Mouse (Mus musculus): ENCODE results near the gene Rora. TPM values are rescaled to one million over a fixed set of nuclear protein-coding genes. Genes with fewer than 3 reads are reported as not detected.
A peak's percentile ranks its signal among the peaks of the same experiment; 100 is the strongest.

The Rora gene
- polyA plus RNA-seq, 1 experiment from 2014 or later: 6.0 TPM

DNA sequence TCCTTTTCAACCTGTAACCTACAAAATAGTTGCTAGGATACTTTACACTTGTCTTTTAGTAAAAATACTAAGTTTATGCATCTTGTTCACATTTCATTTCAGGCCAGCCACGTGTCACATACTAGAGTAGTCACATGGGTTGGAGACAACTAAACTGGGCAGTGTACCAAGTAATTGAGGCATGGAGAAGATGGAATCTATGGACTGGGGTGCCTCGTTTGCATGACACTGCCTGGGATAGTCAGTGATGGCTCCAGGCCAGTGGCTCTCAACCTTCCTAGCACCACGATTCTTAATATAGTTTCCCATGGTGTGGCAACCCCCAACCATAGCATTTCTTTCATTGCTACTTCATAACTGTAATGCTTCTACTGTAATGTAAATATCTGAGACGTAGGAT is 198.6 kb downstream of the Rora start:
- no peaks in the 10 kb centered on the region for H3K27me3 ChIP-seq
- no peak for ATAC-seq (ENCODE audit: insufficient read depth)
- no peaks in the 10 kb centered on the region for H3K36me3 ChIP-seq (replicated peaks)
- H3K27ac ChIP-seq (replicated peaks): no peak overlapping the region
- no peak overlapping the region for H3K9ac ChIP-seq
- H3K4me1 ChIP-seq (replicated peaks): no peaks in the 10 kb centered on the region
- no peaks in the 10 kb centered on the region for H3K9me3 ChIP-seq (replicated peaks)
- no peak overlapping the region for H3K4me3 ChIP-seq (replicated peaks)
- H3K4me2 ChIP-seq: no peak overlapping the region
- WGBS (ENCODE audit: insufficient replicate concordance): 49% methylated on average over 4 of the region's 4 CpGs

DNA sequence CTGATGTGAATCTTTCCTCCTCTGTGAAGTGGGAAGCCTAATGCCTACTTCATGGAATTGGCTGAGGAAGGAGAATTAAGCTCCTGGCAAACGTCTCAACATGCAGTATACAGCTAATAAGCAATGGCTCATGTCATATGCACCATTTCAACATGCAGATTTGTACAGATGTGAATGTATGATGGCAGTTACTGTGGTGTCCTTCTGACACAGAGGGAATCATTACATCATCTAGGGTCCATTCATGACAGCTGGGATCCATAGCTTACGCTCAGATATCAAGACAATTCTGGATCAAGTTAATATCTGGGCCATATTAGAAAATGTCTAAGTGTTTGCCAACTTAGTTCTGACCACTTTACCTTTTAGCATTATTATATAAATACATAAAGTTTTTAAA is 199.3 kb downstream of the Rora start:
- no peak for ATAC-seq (ENCODE audit: insufficient read depth)
- no peaks in the 10 kb centered on the region for H3K36me3 ChIP-seq (replicated peaks)
- 54% methylated on average over 2 of the region's 2 CpGs for WGBS (ENCODE audit: insufficient replicate concordance)
- H3K27me3 ChIP-seq: no peaks in the 10 kb centered on the region
- H3K9ac ChIP-seq: no peak overlapping the region
- H3K27ac ChIP-seq (replicated peaks): no peak overlapping the region
- H3K9me3 ChIP-seq (replicated peaks): no peaks in the 10 kb centered on the region
- no peak overlapping the region for H3K4me3 ChIP-seq (replicated peaks)
- H3K4me1 ChIP-seq (replicated peaks): no peaks in the 10 kb centered on the region
- no peak overlapping the region for H3K4me2 ChIP-seq

DNA sequence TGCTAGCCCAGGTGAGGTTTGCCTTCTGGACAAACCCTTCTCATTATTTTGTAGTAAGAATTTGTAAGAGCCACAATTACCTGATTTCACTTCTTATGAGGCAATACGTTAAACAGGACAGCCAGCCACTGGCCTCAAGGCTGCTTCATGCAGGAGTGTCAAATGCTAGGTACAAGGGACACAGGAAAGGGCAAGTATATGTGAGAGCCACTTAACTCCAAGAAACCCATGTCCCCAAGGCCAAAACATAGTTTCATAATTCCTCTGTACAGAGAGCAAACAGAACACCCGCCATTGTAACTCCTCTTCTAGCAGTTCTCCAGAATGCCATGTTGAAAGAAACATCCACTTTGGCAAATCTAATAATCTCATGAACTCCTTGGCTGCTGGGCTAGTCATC is 205.9 kb downstream of the Rora start:
- Histone ChIP-seq H3K9me3 (replicated peaks) (no peaks in the 10 kb centered on the region), H3K4me3 (replicated peaks) (no peak overlapping the region), H3K4me2 (no peak overlapping the region), H3K36me3 (replicated peaks) (no peaks in the 10 kb centered on the region), H3K4me1 (replicated peaks) (no peaks in the 10 kb centered on the region), H3K9ac (no peak overlapping the region), H3K27me3 (no peaks in the 10 kb centered on the region), H3K27ac (replicated peaks) (no peak overlapping the region)
- no peak for ATAC-seq (ENCODE audit: insufficient read depth)
- WGBS (ENCODE audit: insufficient replicate concordance): 58% methylated on average over 2 of the region's 2 CpGs

DNA sequence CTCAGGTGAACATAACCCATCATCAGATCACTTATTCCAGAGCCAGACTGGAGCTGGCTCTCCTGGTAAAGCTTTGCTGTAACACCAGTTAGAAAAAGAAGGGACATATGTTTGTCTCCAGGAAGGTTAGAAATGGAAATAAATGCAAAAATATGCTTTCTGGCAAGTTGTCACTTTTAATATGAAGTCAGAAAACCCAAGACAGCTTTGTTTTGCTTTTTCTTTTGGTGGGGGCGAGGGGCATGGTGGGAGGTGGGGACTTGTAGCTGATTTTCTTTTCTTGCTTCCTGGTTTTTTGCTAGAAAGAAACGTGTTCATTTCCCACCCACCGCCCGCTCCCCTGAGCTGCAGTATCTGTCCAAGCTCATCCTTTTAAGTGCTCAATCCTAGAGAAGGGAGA is 212.7 kb downstream of the Rora start:
- WGBS (ENCODE audit: insufficient replicate concordance): 54% methylated on average over 4 of the region's 4 CpGs
- H3K4me1 ChIP-seq (replicated peaks): no peaks in the 10 kb centered on the region
- no peak for ATAC-seq (ENCODE audit: insufficient read depth)

DNA sequence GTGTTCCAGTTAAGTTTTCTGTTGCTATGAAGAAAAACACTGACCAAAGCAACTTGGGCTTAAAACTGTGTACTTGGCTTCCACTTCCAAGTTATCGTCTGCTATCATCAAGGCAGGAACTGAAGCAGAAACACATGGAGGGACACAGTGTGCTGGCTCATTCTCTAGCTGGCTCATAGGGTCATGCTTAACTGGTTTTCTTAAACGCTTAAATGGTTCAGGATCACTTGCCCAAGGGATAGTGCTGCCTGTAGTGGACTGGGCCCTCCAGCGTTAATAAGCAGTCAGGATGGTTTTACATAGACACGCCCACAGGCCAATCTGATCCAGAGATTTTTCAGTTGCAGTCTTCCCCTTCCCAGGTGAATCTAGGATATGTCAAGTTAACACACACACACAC is 220.3 kb downstream of the Rora start:
- H3K9ac ChIP-seq: no peak overlapping the region
- H3K4me1 ChIP-seq (replicated peaks): no peaks in the 10 kb centered on the region
- WGBS (ENCODE audit: insufficient replicate concordance): 73% methylated on average over 4 of the region's 4 CpGs
- H3K27ac ChIP-seq (replicated peaks): no peak overlapping the region
- no peaks in the 10 kb centered on the region for H3K9me3 ChIP-seq (replicated peaks)
- no peak overlapping the region for H3K4me2 ChIP-seq
- no peaks in the 10 kb centered on the region for H3K27me3 ChIP-seq
- H3K4me3 ChIP-seq (replicated peaks): no peak overlapping the region
- ATAC-seq (ENCODE audit: insufficient read depth): no peak
- H3K36me3 ChIP-seq (replicated peaks): no peaks in the 10 kb centered on the region

More for the DNA sequence above, 212.7 kb downstream of the Rora start:
- H3K27me3 ChIP-seq: no peaks in the 10 kb centered on the region
- no peaks in the 10 kb centered on the region for H3K36me3 ChIP-seq (replicated peaks)
- no peak overlapping the region for H3K9ac ChIP-seq
- H3K4me2 ChIP-seq: no peak overlapping the region
- no peaks in the 10 kb centered on the region for H3K9me3 ChIP-seq (replicated peaks)
- no peak overlapping the region for H3K4me3 ChIP-seq (replicated peaks)
- no peak overlapping the region for H3K27ac ChIP-seq (replicated peaks)

DNA sequence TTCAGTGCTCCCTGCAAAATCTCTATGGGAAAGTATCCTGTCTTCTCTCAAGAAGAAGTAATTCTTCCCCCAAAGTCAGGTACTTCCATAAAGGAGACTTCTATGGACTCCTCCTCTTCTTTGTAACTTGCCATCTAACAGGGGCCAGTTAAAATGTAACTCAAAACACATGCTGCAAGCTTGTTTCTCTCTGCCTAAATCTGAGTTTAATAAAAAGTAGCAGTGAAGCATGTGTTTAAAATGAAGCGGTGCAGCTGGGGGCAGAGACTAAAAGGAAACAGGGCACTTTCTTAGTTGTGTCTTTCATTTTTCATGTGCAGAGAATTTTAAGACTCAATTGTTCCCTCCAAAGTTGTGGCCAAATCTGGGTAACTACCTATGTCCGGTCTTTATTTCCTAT is 221.0 kb downstream of the Rora start:
- Histone ChIP-seq H3K9me3 (replicated peaks) (no peaks in the 10 kb centered on the region), H3K27me3 (no peaks in the 10 kb centered on the region), H3K4me2 (no peak overlapping the region), H3K9ac (no peak overlapping the region), H3K27ac (replicated peaks) (no peak overlapping the region), H3K36me3 (replicated peaks) (no peaks in the 10 kb centered on the region), H3K4me3 (replicated peaks) (no peak overlapping the region), H3K4me1 (replicated peaks) (no peaks in the 10 kb centered on the region)
- no peak for ATAC-seq (ENCODE audit: insufficient read depth)
- 78% methylated on average over 2 of the region's 2 CpGs for WGBS (ENCODE audit: insufficient replicate concordance)

DNA sequence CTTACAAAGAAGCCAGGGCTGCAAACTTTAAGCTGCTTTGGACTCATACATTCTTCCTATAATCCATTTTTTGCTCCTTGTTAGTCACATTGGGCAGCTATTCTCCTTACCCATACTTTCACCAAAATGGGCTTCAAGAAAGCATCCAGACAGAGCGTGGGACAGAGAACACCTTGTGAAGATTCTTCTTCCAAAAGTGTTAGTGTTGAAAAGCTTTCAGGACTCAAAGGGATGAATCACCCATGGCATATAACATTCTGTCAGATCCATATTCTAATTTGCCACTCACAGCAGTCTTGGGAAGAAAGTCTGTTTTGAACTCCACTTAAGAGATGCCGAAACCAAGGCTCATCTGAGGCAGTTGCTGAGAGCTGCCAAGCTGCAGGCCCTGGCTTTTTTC is 222.2 kb downstream of the Rora start:
- Histone ChIP-seq H3K9ac (no peak overlapping the region), H3K4me1 (replicated peaks) (no peaks in the 10 kb centered on the region), H3K36me3 (replicated peaks) (no peaks in the 10 kb centered on the region), H3K4me3 (replicated peaks) (no peak overlapping the region), H3K9me3 (replicated peaks) (no peaks in the 10 kb centered on the region), H3K4me2 (no peak overlapping the region), H3K27ac (replicated peaks) (no peak overlapping the region), H3K27me3 (no peaks in the 10 kb centered on the region)
- ATAC-seq (ENCODE audit: insufficient read depth): no peak
- 47% methylated on average over 2 of the region's 2 CpGs for WGBS (ENCODE audit: insufficient replicate concordance)

DNA sequence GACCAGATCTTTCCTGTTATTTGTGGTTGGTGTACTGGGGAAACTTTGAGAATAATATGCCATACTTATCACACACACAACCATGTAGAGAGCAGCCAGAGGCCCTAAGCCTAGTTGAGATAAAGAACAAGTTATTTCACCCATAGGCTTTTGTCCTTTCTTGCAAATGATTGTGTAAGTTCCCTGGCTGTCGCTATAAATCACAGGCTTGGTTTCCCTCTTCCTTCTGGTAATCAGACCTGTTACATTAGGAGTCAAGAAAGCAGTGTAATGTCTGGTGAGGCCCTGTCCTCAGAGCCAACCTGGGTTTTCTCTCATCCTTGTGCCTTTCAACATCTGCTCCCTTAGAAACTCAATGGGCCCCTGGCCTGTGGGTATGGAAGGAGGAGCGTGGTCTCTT is 222.7 kb downstream of the Rora start:
- 29% methylated on average over 2 of the region's 2 CpGs for WGBS (ENCODE audit: insufficient replicate concordance)
- Histone ChIP-seq H3K9ac (no peak overlapping the region), H3K27ac (replicated peaks) (no peak overlapping the region), H3K4me1 (replicated peaks) (no peaks in the 10 kb centered on the region), H3K4me2 (no peak overlapping the region), H3K9me3 (replicated peaks) (no peaks in the 10 kb centered on the region), H3K36me3 (replicated peaks) (no peaks in the 10 kb centered on the region), H3K4me3 (replicated peaks) (no peak overlapping the region), H3K27me3 (no peaks in the 10 kb centered on the region)
- ATAC-seq (ENCODE audit: insufficient read depth): no peak

DNA sequence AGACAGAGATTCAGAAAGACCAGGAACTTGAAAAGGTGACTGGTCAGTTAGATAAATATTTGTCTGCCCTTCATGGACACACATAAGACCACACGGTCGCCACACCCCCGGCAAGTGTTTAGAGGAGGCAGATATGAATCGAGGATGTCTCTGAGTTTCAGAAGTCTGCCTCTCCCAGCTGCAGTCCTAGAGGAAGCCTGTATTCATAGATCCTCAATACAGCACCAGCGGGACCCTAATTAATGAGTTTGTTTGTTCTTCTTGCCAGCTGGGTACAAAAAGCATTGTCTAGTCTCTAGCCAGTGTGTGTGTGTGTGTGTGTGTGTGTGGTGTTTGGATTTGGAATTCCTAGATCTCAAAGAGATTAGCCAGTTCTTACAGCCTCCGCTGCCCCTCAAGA is 228.3 kb downstream of the Rora start:
- H3K36me3 ChIP-seq (replicated peaks): no peaks in the 10 kb centered on the region
- no peaks in the 10 kb centered on the region for H3K9me3 ChIP-seq (replicated peaks)
- WGBS (ENCODE audit: insufficient replicate concordance): 34% methylated on average over 6 of the region's 6 CpGs
- no peak overlapping the region for H3K4me2 ChIP-seq
- H3K4me3 ChIP-seq (replicated peaks): no peak overlapping the region
- H3K4me1 ChIP-seq (replicated peaks): peaks cover 17% of the 10 kb centered on the region
- no peak overlapping the region for H3K27ac ChIP-seq (replicated peaks)
- no peak overlapping the region for H3K9ac ChIP-seq
- H3K27me3 ChIP-seq: no peaks in the 10 kb centered on the region
- no peak for ATAC-seq (ENCODE audit: insufficient read depth)

DNA sequence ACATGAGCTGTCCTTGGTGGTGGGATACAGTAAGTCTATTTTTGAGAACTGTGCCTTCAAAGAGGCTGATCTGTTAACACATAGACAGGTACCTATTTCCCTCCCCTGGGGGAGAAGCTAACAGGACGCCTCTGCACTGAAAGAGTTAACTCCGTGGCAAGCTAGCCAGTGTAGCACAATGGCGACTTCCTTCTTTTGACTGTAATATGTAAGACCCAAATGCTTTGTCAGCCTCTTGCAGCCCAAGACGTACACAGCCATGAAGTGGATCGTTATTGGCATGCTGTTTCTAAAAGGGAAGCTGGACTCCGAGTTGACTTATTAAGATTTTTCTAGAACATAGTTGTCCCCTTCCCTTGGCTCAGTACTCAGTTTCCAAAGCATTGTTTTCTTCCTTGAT is 229.4 kb downstream of the Rora start:
- WGBS (ENCODE audit: insufficient replicate concordance): 19% methylated on average over 6 of the region's 6 CpGs
- Histone ChIP-seq H3K27ac (replicated peaks) (peak overlapping the region; percentile 48; the same call in 1 of the 2 replicates), H3K4me2 (no peak overlapping the region), H3K4me1 (replicated peaks) (peaks cover 17% of the 10 kb centered on the region), H3K36me3 (replicated peaks) (no peaks in the 10 kb centered on the region), H3K9me3 (replicated peaks) (no peaks in the 10 kb centered on the region), H3K27me3 (no peaks in the 10 kb centered on the region), H3K9ac (no peak overlapping the region), H3K4me3 (replicated peaks) (no peak overlapping the region)
- ATAC-seq (ENCODE audit: insufficient read depth): no peak

DNA sequence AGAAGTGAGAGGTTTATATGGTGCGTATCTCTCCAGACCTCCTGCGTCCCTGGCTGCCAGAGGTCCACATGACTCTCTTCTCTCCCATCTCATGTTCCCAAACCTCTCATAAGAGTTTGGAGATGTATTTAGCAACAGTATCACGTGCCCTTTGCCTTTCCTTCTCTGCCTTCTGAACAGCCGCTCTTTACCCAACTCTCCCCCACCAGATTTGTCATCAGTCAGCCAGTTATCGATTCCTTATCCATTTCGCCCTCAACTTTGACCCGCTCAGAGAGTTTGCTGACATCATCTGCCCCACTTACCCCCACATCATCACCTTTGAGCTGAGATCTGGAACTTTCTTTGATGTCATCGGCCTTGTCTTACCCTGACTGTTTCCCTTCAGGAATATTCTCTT is 230.1 kb downstream of the Rora start:
- Histone ChIP-seq H3K27ac (replicated peaks) (peak overlapping the region; percentile 48; the same call in 1 of the 2 replicates), H3K9ac (no peak overlapping the region), H3K4me2 (no peak overlapping the region), H3K27me3 (no peaks in the 10 kb centered on the region), H3K4me3 (replicated peaks) (no peak overlapping the region), H3K9me3 (replicated peaks) (no peaks in the 10 kb centered on the region), H3K36me3 (replicated peaks) (no peaks in the 10 kb centered on the region), H3K4me1 (replicated peaks) (peaks cover 17% of the 10 kb centered on the region)
- ATAC-seq (ENCODE audit: insufficient read depth): peak; percentile 60
- 60% methylated on average over 8 of the region's 8 CpGs for WGBS (ENCODE audit: insufficient replicate concordance)

DNA sequence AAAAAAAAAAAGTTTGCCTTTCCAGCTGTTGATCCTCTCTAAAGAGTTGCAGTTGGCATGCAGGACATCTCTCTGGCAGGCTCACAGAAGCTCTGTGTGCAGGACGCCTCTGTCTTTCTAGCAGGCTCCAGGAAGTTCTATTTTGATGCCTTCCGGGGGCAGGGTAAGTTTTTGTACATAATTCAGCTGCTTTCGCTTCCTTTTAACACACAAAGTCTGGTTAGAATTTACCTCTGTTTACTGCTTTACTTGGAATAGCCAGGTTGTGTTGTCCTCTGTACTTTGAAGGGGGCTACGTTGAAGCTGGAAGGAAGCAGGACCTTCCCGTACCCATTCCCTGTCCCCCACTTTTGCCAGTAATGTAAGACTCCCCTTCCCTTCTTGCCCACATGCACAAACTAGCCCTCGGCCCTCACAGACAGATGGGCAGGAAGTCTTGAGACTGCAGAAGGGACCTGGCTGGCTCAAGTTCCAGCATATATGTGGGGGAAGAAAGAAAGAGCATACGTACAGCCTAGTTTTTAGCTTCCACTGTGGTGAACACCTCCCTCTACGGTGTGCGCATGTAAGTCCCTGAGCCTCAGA is 231.0 kb downstream of the Rora start:
- Histone ChIP-seq H3K27ac (replicated peaks) (no peak overlapping the region), H3K4me2 (no peak overlapping the region), H3K36me3 (replicated peaks) (no peaks in the 10 kb centered on the region), H3K27me3 (no peaks in the 10 kb centered on the region), H3K9ac (no peak overlapping the region), H3K4me1 (replicated peaks) (peaks cover 17% of the 10 kb centered on the region), H3K4me3 (replicated peaks) (no peak overlapping the region), H3K9me3 (replicated peaks) (no peaks in the 10 kb centered on the region)
- 31% methylated on average over 9 of the region's 9 CpGs for WGBS (ENCODE audit: insufficient replicate concordance)
- no peak for ATAC-seq (ENCODE audit: insufficient read depth)

All from liver, embryonic 15.5 days (tissue).